Mouse (Mus musculus): Measurements from ENCODE around the gene Ctnnbl1. TPM values are rescaled to one million over a fixed set of nuclear protein-coding genes. Genes with fewer than 3 reads are reported as not detected.

Gene Ctnnbl1
- 78.2 and 79.8 TPM in 2 replicates for polyA plus RNA-seq (2015; fragmentation: Nextera tagmentation; extraction: Ambion mirVana)

DNA sequence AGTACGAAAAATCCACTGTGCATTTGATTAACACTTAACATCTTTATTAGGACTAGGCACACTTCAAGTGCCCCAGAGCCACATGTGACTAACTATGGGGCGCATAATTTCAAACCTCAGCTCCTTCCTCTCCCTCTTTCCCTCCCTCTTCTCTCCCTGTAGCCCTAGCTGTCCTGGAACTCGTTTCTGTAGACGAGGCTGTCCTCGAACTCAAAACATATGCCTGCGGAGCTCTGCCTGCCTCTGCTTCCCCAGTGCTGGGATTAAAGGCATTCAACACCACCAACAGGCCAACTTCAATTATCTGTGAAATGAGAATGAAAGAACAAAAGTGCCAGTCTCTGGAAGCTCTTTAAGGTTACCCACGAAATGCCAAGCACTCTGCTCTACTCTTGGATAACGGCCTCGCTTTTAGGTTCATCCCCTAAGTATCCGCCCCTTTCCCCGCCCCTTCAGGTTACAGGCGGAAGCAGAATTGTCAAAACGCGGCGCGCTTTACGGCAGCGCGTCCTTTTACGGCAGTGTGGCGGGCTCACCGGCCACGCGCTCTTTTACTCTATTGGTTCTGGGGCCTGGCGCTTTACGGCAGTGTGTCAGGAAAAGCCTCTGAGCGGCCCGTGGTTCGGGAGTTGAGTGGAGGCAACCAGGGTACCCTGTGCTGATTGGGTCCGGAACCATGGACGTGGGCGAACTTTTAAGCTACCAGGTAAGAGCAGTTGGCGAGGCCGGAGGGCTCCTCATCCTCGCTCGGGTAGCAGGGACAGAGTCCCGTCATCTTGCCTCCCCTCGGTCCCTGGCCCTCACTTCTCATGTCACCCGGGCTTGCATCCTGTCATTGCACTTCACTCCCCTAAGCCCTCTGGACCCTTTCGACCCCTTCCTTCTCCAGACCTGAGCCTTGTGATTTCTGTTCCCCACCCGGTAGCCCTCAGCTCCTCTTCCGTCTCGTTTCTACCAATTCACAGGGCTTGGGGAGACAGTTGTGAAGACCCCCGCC lies at the start of gene Ctnnbl1:
TSS of gene Ctnnbl1 (plus strand) at position 548 of the 997 bp plus-strand sequence.
- Histone ChIP-seq H3K36me3 (ENCODE audit: control insufficient read depth, insufficient read depth) (no peaks in the 10 kb centered on the region), H3K9ac (replicated peaks; ENCODE audit: low read depth, low read length) (peak within 1 kb of the TSS; percentile 70), H3K9me3 (ENCODE audit: control insufficient read depth, low read length) (no peaks in the 10 kb centered on the region), H3K4me2 (ENCODE audit: low read length) (peak within 1 kb of the TSS; percentile 56), H3K4me3 (replicated peaks; ENCODE audit: low read length) (peak within 1 kb of the TSS; percentile 69), H3K27me3 (replicated peaks; ENCODE audit: control insufficient read depth, insufficient read depth, low read length) (0 out of 2 replicates have a peak, but pooled peaks cover 2% of the 10 kb centered on the region), H3K27ac (ENCODE audit: low read length) (no peak within 1 kb of the TSS), H3K4me1 (replicated peaks; ENCODE audit: control insufficient read depth, insufficient read depth, low read length) (peaks cover 6% of the 10 kb centered on the region)
- 12% methylated on average over 44 of the region's 44 CpGs for WGBS
- peak; percentile 94 for ATAC-seq

DNA sequence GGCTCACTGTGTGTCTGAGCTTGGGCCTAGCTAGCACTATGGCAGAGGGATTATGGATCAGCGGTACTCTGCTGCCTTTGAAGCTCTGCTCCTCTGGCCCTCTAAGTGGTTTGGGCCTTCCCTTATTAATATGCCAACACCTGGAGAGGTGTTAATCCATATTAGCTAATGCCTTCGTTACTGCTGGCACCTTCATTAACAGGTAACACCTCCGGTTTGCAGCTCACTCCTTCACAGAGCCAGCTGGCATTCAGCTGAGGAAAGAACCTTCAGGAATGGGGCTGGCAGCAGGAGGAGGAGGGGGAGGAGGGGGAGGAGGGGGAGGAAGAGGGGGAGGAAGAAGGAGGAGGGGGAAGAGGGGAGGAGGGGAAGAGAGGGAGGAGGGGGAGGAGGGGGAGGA lies 49.7 kb upstream of the Ctnnbl1 start:
- WGBS = 30% methylated on average over 3 of the region's 3 CpGs
- Histone ChIP-seq H3K27me3 (replicated peaks; ENCODE audit: control insufficient read depth, insufficient read depth, low read length) (no peaks in the 10 kb centered on the region), H3K36me3 (ENCODE audit: control insufficient read depth, insufficient read depth) (no peaks in the 10 kb centered on the region), H3K4me3 (replicated peaks; ENCODE audit: low read length) (no peak overlapping the region), H3K27ac (ENCODE audit: low read length) (no peak overlapping the region), H3K4me2 (ENCODE audit: low read length) (no peak overlapping the region), H3K4me1 (replicated peaks; ENCODE audit: control insufficient read depth, insufficient read depth, low read length) (no peaks in the 10 kb centered on the region), H3K9ac (replicated peaks; ENCODE audit: low read depth, low read length) (no peak overlapping the region), H3K9me3 (ENCODE audit: control insufficient read depth, low read length) (no peaks in the 10 kb centered on the region)
- ATAC-seq = no peak

DNA sequence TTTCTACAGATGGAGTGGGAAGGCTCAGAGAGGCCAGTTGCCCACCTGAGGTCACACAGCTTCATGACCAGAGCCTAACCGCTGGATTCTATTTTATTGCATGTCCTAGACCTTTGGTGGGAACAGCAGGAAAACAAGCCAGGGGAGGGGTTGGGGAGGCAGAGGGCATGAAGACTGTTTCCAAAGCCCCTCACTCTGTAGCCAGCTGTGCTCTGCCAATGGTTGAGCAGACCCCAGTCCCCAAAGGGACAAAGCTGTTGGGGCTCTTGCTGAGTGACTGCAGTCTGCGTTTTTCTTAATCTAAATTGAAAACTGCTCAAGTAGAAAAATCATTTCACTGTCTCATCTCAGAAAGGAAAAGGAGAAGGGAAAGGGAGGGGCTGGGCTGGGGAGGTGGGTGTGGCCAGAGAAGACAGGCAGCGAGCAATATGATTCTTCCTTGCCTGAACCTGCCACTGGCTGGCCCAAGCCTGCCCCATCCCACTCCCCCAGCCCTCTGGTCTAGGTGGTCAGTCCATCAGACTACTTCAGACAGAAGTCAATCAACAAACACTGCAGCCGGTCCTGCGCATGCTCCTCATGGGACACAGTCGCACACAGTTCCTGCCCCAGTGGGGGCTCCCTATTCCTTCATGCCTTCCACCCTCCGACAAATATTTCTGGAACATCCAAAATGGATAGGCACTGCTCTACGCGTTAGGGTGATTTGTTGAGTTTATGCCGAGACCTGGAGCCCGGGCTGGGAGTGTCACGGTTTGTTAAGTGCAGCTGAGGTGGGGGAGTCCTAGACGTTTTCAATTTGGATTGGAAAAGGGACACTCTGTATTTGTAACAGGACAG lies 45.7 kb upstream of the Ctnnbl1 start:
- Histone ChIP-seq H3K27me3 (replicated peaks; ENCODE audit: control insufficient read depth, insufficient read depth, low read length) (no peaks in the 10 kb centered on the region), H3K4me1 (replicated peaks; ENCODE audit: control insufficient read depth, insufficient read depth, low read length) (peaks cover 4% of the 10 kb centered on the region), H3K4me2 (ENCODE audit: low read length) (no peak overlapping the region), H3K27ac (ENCODE audit: low read length) (no peak overlapping the region), H3K9me3 (ENCODE audit: control insufficient read depth, low read length) (no peaks in the 10 kb centered on the region), H3K36me3 (ENCODE audit: control insufficient read depth, insufficient read depth) (no peaks in the 10 kb centered on the region), H3K9ac (replicated peaks; ENCODE audit: low read depth, low read length) (no peak overlapping the region), H3K4me3 (replicated peaks; ENCODE audit: low read length) (no peak overlapping the region)
- 61% methylated on average over 13 of the region's 13 CpGs for WGBS
- ATAC-seq = no peak

DNA sequence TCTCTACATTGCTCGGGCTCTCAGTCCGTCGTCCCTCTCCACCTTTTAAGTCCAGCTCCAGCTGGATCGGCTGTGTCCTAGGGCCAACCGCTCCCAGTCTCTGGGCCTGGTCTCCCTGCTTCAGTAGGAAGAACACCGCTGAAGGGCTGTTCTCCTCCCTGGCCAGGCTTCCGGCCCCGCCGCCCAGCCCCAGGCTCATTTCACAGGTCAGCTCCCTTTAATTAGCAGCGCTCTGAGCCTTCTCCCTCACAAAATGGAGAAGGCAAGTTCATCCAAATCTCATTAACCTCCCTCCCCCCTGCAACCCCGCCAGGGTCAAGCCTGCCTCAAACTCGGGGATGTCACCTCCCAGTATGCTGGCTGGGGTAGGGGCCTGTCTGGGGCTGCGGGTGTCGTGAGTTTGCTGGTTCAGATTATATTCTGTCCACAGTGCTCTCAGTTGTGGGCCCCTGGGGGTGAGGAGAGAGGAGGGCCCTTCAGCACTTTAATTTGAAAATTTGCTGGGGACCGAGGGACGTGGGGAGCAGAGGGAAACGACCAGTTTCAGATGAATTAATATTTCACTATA lies 44.8 kb upstream of the Ctnnbl1 start:
- 12% methylated on average over 17 of the region's 17 CpGs for WGBS
- no peak overlapping the region for H3K9ac ChIP-seq (replicated peaks; ENCODE audit: low read depth, low read length)
- H3K4me1 ChIP-seq (replicated peaks; ENCODE audit: control insufficient read depth, insufficient read depth, low read length) = peaks cover 6% of the 10 kb centered on the region
- H3K4me2 ChIP-seq (ENCODE audit: low read length) = no peak overlapping the region
- no peak for ATAC-seq
- no peak overlapping the region for H3K27ac ChIP-seq (ENCODE audit: low read length)
- H3K27me3 ChIP-seq (replicated peaks; ENCODE audit: control insufficient read depth, insufficient read depth, low read length) = no peaks in the 10 kb centered on the region
- no peaks in the 10 kb centered on the region for H3K36me3 ChIP-seq (ENCODE audit: control insufficient read depth, insufficient read depth)
- H3K9me3 ChIP-seq (ENCODE audit: control insufficient read depth, low read length) = no peaks in the 10 kb centered on the region
- no peak overlapping the region for H3K4me3 ChIP-seq (replicated peaks; ENCODE audit: low read length)

DNA sequence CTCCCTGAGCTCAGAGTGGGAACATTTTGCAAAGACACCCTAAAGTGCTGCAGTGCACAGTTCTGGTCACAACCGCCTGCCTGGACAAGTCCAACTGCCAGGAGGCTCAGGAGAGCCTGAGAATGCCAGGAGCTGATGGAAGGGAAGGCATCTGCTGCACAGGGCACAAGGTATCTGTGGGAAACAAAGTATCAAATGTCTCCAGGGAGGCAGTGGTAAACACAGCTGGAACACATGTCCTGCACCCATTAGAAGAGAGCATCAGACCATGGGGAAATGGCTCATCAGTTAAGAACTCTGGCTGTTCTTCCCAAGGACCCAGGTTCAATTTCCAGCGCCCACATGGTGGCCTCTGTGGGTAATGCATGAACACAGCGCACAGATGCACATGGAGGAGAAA lies 43.6 kb upstream of the Ctnnbl1 start:
- H3K36me3 ChIP-seq (ENCODE audit: control insufficient read depth, insufficient read depth) = no peaks in the 10 kb centered on the region
- 93% methylated on average over 3 of the region's 3 CpGs for WGBS

DNA sequence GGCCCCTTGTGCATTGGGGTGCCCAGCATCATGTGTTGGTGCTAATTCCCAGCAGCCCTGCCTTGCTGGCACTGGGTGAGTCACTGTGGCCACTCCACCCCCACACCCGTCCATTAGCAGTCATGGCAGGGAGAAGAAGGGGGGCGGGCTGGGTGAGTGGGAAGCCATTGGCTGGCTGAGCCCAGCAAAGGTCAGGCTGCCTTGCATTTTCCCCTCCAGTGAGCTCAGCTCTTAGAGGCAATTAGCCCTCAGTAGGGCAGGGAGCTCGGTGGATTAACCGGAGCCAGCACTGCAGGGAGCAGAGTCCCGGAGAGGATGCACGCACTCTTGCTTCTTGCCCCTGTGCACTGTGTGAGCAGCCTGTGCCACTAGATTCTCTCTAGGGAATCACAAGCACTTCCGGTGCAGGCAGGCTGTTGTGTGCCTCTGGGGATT lies 40.9 kb upstream of the Ctnnbl1 start:
- H3K4me2 ChIP-seq (ENCODE audit: low read length) = no peak overlapping the region
- no peak overlapping the region for H3K9ac ChIP-seq (replicated peaks; ENCODE audit: low read depth, low read length)
- H3K27me3 ChIP-seq (replicated peaks; ENCODE audit: control insufficient read depth, insufficient read depth, low read length) = no peaks in the 10 kb centered on the region
- H3K27ac ChIP-seq (ENCODE audit: low read length) = no peak overlapping the region
- H3K9me3 ChIP-seq (ENCODE audit: control insufficient read depth, low read length) = no peaks in the 10 kb centered on the region
- no peak overlapping the region for H3K4me3 ChIP-seq (replicated peaks; ENCODE audit: low read length)
- no peaks in the 10 kb centered on the region for H3K36me3 ChIP-seq (ENCODE audit: control insufficient read depth, insufficient read depth)
- peak; percentile 81 for ATAC-seq
- peaks cover 6% of the 10 kb centered on the region for H3K4me1 ChIP-seq (replicated peaks; ENCODE audit: control insufficient read depth, insufficient read depth, low read length)
- WGBS = 10% methylated on average over 7 of the region's 7 CpGs

More for the DNA sequence above, 43.6 kb upstream of the Ctnnbl1 start:
- Histone ChIP-seq H3K27ac (ENCODE audit: low read length) (no peak overlapping the region), H3K4me3 (replicated peaks; ENCODE audit: low read length) (no peak overlapping the region), H3K9me3 (ENCODE audit: control insufficient read depth, low read length) (no peaks in the 10 kb centered on the region), H3K4me2 (ENCODE audit: low read length) (no peak overlapping the region), H3K27me3 (replicated peaks; ENCODE audit: control insufficient read depth, insufficient read depth, low read length) (no peaks in the 10 kb centered on the region), H3K4me1 (replicated peaks; ENCODE audit: control insufficient read depth, insufficient read depth, low read length) (peaks cover 6% of the 10 kb centered on the region), H3K9ac (replicated peaks; ENCODE audit: low read depth, low read length) (no peak overlapping the region)
- ATAC-seq = no peak

DNA sequence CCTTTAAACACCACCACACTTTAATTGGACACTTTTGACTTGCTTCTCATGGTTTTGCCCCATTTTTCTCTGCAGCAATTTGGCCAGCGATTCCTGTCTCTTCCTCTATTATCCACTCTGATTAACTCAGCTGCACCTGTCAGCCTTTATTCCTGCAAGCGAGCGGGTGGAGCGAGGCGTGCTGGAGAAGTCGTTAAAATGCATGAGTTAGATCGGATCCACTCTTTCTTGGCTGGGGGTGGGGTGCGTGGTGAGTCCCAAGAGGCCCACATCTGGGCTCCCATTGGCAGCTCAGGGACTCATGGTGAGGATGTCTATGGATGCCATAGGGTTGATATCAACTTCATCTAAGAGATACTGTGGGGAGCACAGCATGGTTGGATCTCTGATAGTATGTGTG lies 34.0 kb upstream of the Ctnnbl1 start:
- Histone ChIP-seq H3K4me3 (replicated peaks; ENCODE audit: low read length) (no peak overlapping the region), H3K27ac (ENCODE audit: low read length) (peak overlapping the region; percentile 36; the same call in 1 of the 2 replicates), H3K27me3 (replicated peaks; ENCODE audit: control insufficient read depth, insufficient read depth, low read length) (no peaks in the 10 kb centered on the region), H3K9me3 (ENCODE audit: control insufficient read depth, low read length) (no peaks in the 10 kb centered on the region), H3K9ac (replicated peaks; ENCODE audit: low read depth, low read length) (no peak overlapping the region), H3K36me3 (ENCODE audit: control insufficient read depth, insufficient read depth) (no peaks in the 10 kb centered on the region), H3K4me2 (ENCODE audit: low read length) (peak overlapping the region; percentile 15; the same call in 1 of the 2 replicates), H3K4me1 (replicated peaks; ENCODE audit: control insufficient read depth, insufficient read depth, low read length) (peaks cover 36% of the 10 kb centered on the region)
- 7% methylated on average over 8 of the region's 8 CpGs for WGBS
- peak; percentile 56 for ATAC-seq

DNA sequence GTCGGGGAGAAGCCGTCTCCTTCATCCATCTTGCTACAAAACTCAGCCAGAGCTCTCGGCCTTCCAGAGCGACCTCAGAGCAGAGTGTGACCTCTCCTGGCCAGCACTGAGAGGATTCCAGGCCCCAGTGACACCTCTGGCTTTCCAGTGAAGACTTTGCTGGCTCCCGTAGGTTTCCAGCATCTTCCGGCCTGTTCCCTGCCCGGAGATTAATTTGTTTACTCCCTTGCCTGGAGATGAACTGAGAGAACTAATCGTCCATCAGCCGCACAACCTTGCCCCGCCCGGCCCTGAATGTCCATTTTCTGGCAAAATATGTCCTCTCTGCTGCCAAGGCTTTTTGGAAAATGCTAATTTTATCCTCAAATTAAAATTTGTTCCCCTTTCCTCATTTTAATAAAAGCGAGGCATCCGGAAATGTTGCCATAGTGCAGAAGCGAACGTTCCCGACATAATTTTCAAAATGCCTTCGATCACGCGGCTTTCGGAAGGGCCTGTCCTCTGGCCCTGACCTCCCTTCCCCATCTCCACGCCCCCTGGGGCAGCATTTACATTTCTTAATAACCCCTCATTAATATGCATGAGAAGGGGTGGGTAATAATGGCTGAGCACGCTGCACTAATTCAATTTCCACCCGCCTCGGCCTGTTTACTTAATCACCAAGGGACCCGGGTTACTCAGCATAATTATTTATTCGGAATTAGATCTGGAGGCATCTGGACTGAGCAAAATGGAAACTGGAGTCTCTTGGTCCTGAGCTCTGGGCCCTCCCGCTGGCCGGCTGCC lies 32.0 kb upstream of the Ctnnbl1 start:
- WGBS = 12% methylated on average over 28 of the region's 28 CpGs
- Histone ChIP-seq H3K4me2 (ENCODE audit: low read length) (peak overlapping the region; percentile 27; the same call in 1 of the 2 replicates), H3K27me3 (replicated peaks; ENCODE audit: control insufficient read depth, insufficient read depth, low read length) (no peaks in the 10 kb centered on the region), H3K9ac (replicated peaks; ENCODE audit: low read depth, low read length) (no peak overlapping the region), H3K4me1 (replicated peaks; ENCODE audit: control insufficient read depth, insufficient read depth, low read length) (peaks cover 36% of the 10 kb centered on the region), H3K9me3 (ENCODE audit: control insufficient read depth, low read length) (no peaks in the 10 kb centered on the region), H3K27ac (ENCODE audit: low read length) (no peak overlapping the region; the same call in 1 of the 2 replicates), H3K36me3 (ENCODE audit: control insufficient read depth, insufficient read depth) (no peaks in the 10 kb centered on the region), H3K4me3 (replicated peaks; ENCODE audit: low read length) (no peak overlapping the region)
- ATAC-seq = peak; percentile 56
